Mouse (Mus musculus) forebrain, embryonic 15.5 days (tissue): ENCODE measurements around the gene Tulp2. TPM values are rescaled to one million over a fixed set of nuclear protein-coding genes. Genes with fewer than 3 reads are reported as not detected.
A peak's percentile ranks its signal among the peaks of the same experiment; 100 is the strongest.
"Not testable (repeated sequence)": the region's sequence is repeated elsewhere in the genome, so short reads cannot be mapped to it uniquely, and the experiment has no call there.

Experiments
- ATAC-seq: fragments of 200-750 bp; cut with Nextera tagmentation; replicated peaks from 2 replicates; pipeline ENCODE4 v1.8.0; 2017; ENCODE audit warnings: mild to moderate bottlenecking, moderate TSS enrichment, moderate library complexity
- H3K27ac ChIP-seq: fragments of 300-500 bp; sonication (generic); replicated peaks from 2 replicates; pipeline ENCODE4 v1.5.1; 2015; ENCODE audit warnings: mild to moderate bottlenecking, inconsistent platforms
- H3K27me3 ChIP-seq: fragments of 300-500 bp; sonication (generic); 2 replicates; pipeline ENCODE4 v1.6.1; 2015; ENCODE audit warnings: inconsistent platforms
- H3K36me3 ChIP-seq: fragments of 300-500 bp; sonication (generic); 2 replicates; pipeline ENCODE4 v1.6.1; 2015; ENCODE audit warnings: mild to moderate bottlenecking, inconsistent platforms
- H3K4me1 ChIP-seq: fragments of 300-500 bp; sonication (generic); 2 replicates; pipeline ENCODE4 v1.6.1; 2015; ENCODE audit warnings: inconsistent platforms
- H3K4me2 ChIP-seq: fragments of 300-500 bp; sonication (generic); replicated peaks from 2 replicates; pipeline ENCODE4 v1.6.1; 2015; ENCODE audit warnings: mild to moderate bottlenecking, inconsistent platforms
- H3K4me3 ChIP-seq: fragments of 300-500 bp; sonication (generic); 2 replicates; pipeline ENCODE4 v1.5.1; 2015; ENCODE audit warnings: mild to moderate bottlenecking, inconsistent platforms
- H3K9ac ChIP-seq: fragments of 300-500 bp; sonication (generic); replicated peaks from 2 replicates; pipeline ENCODE4 v1.6.1; 2015; ENCODE audit warnings: mild to moderate bottlenecking, inconsistent platforms
- H3K9me3 ChIP-seq: fragments of 300-500 bp; sonication (generic); 2 replicates; pipeline ENCODE4 v1.6.1; 2016; ENCODE audit warnings: inconsistent platforms
- WGBS: fragments of 180-500 bp; shearing (Covaris S2); methylation state at CpG from one replicate; pipeline ENCODE4 v1.1.7; 2015; ENCODE audit warnings: mixed read lengths; 5-methylcytosine and 5-hydroxymethylcytosine counted together
- polyA plus RNA-seq: library from polyadenylated mRNA; unstranded; fragments of >200 nt; fragmentation: Nextera tagmentation; extraction: Ambion mirVana; gene quantifications from 2 replicates; pipeline ENCODE4 v1.2.1, GENCODE M21; 2015

The Tulp2 gene
- polyA plus RNA-seq, 1 experiment from 2014 or later: 0.18 TPM

DNA sequence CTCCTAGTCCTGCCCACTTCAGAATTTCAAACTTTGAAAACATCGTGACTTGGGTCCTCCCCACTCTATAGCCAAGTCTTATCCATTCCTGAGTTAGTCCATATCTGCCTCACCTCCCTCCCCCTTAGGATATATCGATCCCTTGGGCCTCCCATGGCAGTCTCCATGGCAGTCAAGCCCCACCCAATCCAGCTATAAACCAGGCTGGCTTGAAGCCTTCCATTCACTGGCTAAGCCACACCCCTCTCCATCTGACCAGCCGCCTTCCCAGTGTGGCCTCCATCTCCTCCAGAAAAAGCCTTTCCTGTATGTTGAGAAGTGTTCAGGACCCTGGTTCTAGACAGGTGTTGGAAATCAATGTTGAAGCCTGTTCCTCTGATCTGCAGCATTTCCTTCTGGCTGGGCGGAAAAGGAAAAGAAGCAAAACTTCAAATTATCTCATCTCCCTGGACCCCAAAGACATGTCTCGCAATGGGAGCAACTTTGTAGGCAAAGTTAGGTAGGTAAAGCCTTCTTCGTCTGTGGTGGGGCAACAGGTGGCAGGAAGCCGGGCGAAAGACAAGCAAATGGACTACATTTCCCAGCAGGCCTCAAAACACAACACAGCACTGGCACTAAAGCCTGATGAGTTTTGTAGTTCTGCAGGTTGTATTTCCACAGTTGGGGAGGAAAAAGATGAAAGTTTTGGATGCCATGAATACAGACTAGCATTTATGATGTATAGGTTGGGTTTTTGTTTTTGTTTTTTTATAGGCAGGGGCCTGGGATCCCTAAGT, 37.9 kb downstream of the Tulp2 start:
- H3K4me2 ChIP-seq: no peak overlapping the region
- H3K4me3 ChIP-seq: no peak overlapping the region
- no peak overlapping the region for H3K9ac ChIP-seq
- no peaks in the 10 kb centered on the region for H3K27me3 ChIP-seq
- H3K27ac ChIP-seq: no peak overlapping the region
- 78% methylated on average over 8 of the region's 8 CpGs for WGBS
- no peak for ATAC-seq
- H3K9me3 ChIP-seq: no peaks in the 10 kb centered on the region
- H3K4me1 ChIP-seq: peaks cover 18% of the 10 kb centered on the region
- H3K36me3 ChIP-seq: no peaks in the 10 kb centered on the region

DNA sequence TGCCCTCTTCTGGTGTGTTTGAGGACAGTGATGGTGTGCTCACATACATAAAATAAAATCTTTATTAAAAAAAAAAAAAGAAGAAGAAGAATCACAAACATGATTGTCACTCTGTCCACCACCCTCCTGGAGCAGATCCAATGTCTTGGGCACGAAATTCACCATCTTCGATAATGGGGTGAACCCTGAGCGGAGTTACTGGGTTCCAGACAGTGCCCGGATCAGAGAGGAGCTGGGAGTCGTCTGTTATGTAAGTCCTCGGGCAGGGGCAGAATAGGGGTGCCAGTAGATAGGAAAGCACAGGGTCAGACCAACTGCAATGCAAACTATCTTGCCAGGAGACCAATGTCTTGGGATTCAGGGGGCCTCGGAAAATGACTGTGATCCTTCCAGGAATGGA, 38.9 kb downstream of the Tulp2 start:
- no peak for ATAC-seq
- Histone ChIP-seq H3K4me2 (no peak overlapping the region), H3K27ac (no peak overlapping the region), H3K9me3 (no peaks in the 10 kb centered on the region), H3K27me3 (no peaks in the 10 kb centered on the region), H3K9ac (no peak overlapping the region), H3K4me3 (no peak overlapping the region), H3K4me1 (peaks cover 28% of the 10 kb centered on the region), H3K36me3 (no peaks in the 10 kb centered on the region)
- 93% methylated on average over 7 of the region's 7 CpGs for WGBS

DNA sequence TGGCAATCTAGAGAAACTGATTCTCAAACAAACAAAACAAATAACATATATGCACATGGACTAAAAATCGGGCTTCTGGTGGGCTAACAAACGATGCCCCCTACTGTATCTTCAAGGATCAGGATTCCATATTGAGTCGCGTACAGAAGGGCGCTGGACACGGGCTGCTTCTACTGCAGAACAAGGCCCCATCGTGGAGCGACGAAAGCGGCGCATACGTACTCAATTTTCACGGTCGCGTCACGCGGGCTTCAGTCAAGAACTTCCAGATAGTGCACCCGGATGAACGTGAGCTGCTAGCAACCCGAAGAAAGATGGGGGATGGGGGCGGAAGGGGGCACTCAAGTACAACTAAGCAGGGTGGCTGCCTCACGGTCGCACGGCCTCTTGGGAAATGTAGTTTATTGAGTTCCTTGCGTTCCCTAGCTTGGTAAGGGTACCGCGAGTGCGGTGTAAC, 40.1 kb downstream of the Tulp2 start:
- Histone ChIP-seq H3K27ac (peak overlapping the region; percentile 91), H3K27me3 (no peaks in the 10 kb centered on the region), H3K4me3 (peak overlapping the region; percentile 56), H3K9me3 (no peaks in the 10 kb centered on the region), H3K9ac (peak overlapping the region; percentile 54), H3K36me3 (no peaks in the 10 kb centered on the region), H3K4me2 (peak overlapping the region; percentile 51), H3K4me1 (peaks cover 29% of the 10 kb centered on the region)
- peak; percentile 87 for ATAC-seq
- WGBS: under 1% methylated on average over 28 of the region's 28 CpGs

- peak overlapping the region; percentile 56 for H3K4me3 ChIP-seq
- no peaks in the 10 kb centered on the region for H3K9me3 ChIP-seq
- peak overlapping the region; percentile 51 for H3K4me2 ChIP-seq
- no peaks in the 10 kb centered on the region for H3K27me3 ChIP-seq
- ATAC-seq: 0 out of 2 replicates have a peak, but pooled peaks have one; percentile 5
- 0 out of 2 replicates have a peak overlapping the region, but pooled peaks have one; percentile 91 for H3K27ac ChIP-seq
- 0 out of 2 replicates have a peak overlapping the region, but pooled peaks have one; percentile 16 for H3K9ac ChIP-seq
- 52% methylated on average over 16 of the region's 16 CpGs for WGBS
- peaks cover 29% of the 10 kb centered on the region for H3K4me1 ChIP-seq
- H3K36me3 ChIP-seq: no peaks in the 10 kb centered on the region
Measured at GRCm38 (mm10) chr7:45522194-45522752, 40.6 kb downstream of the Tulp2 start.

DNA sequence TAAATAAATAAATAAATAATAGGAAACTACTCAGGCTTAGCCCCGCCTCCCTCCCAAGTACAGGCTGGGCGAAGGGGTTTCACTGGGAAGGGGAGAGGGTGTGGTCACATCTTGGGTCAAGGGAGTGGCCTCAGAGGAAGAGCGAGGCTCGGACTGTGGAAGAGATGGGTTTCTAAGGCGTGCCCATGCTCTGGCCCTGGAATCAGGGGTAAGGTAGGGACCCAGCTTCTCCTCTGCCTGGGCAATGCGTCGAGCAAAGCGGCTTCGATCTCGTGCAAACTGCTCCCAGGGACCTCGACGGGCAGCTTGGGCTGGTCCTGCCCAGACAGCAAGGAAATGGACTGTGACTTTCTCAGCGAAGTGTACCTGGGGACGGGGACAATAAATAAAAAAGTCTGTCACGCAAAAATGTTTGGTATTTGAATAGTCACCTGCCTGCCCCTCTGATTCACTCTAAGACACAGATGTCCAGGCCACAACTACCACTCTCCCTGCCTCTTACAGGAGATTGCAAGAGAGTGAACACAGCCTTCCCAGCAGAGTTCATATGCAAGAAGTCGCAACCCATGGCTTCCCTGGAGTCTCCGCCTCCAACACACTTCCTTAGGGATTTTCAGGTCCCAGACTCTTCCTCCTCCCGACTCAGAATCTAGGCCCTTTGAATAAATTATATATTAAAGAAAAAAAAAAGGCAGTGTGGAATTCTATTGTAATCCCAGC, 41.4 kb downstream of the Tulp2 start:
- Histone ChIP-seq H3K9ac (no peak overlapping the region), H3K9me3 (no peaks in the 10 kb centered on the region), H3K4me2 (no peak overlapping the region), H3K4me1 (peaks cover 29% of the 10 kb centered on the region), H3K4me3 (no peak overlapping the region), H3K36me3 (no peaks in the 10 kb centered on the region), H3K27me3 (no peaks in the 10 kb centered on the region), H3K27ac (no peak overlapping the region)
- no peak for ATAC-seq
- WGBS: 80% methylated on average over 18 of the region's 18 CpGs

DNA sequence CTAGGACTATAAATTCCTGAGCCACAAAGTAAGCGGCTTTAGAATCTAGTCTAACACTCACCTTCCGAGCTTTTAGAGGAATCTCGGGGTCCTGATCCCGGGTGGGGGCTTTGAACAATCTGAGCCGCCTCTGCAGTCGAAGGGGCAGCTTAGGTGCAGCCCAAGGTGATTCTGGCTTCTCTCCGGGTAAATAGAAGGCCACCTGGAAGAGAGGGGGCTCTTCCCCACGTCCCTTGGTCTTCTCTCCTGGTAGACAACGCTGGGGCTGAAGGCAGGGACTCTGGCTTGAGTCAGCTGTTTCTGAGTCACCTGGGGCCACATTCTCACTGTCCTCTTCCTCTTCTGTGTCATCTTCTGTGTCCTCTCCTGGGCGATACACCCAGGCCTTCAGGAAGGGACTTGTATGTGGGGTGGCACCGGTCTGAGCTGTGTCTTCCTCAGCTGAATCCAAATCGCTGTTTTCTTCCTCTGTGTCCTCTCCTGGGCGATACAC, 42.0 kb downstream of the Tulp2 start:
- peaks cover 29% of the 10 kb centered on the region for H3K4me1 ChIP-seq
- H3K27me3 ChIP-seq: no peaks in the 10 kb centered on the region
- H3K4me3 ChIP-seq: no peak overlapping the region
- no peak for ATAC-seq
- WGBS: 89% methylated on average over 13 of the region's 13 CpGs
- no peaks in the 10 kb centered on the region for H3K36me3 ChIP-seq
- no peak overlapping the region for H3K27ac ChIP-seq
- H3K4me2 ChIP-seq: no peak overlapping the region
- H3K9me3 ChIP-seq: no peaks in the 10 kb centered on the region
- no peak overlapping the region for H3K9ac ChIP-seq

DNA sequence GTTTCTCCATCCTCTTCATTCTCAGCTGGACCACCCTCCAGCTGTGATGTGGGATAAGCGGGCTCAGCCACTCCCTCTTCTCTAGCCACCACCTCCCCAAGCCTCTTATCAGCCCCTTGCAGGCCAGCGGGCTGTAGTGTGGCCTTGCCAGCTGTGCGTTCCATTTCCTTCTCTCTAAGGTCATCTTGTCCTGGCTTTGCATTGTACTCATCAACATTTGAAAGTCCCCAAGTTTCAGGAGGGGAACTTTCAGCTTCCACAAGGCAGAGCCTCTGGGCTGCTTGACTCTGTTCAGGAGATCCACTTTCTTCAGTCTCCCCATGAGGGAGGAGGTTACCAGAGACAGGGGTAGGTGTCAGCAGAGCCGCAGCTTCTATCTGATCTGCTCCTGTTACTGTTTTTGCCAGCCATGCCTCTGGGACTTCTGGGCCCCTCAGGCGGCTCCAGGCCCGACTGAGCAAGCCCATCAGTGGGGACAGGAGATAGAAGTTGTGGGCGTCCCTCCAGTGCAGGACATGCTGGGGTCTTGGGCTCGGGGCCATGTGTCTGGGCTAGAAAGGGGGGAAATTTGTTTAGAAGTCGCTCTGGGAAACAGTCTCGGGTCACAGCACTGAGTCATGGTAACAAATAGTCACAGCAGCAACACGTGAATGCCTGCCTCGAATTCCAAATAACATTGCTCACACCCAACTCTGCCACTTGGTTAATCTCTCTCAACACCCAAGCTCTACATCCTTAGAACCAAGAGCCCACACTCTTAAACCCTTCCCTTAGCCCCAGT, 43.4 kb downstream of the Tulp2 start:
- WGBS: 31% methylated on average over 12 of the region's 12 CpGs
- no peaks in the 10 kb centered on the region for H3K27me3 ChIP-seq
- ATAC-seq: no peak
- no peaks in the 10 kb centered on the region for H3K9me3 ChIP-seq
- peak overlapping the region; percentile 76 for H3K4me2 ChIP-seq
- no peaks in the 10 kb centered on the region for H3K36me3 ChIP-seq
- peaks cover 29% of the 10 kb centered on the region for H3K4me1 ChIP-seq
- peak overlapping the region; percentile 71 for H3K9ac ChIP-seq
- H3K4me3 ChIP-seq: peak overlapping the region; percentile 65
- no peak overlapping the region for H3K27ac ChIP-seq

GRCm38 (mm10) chr7:45525809-45526473, 44.3 kb downstream of the Tulp2 start, which contains the start of the genes Ppp1r15a and Plekha4:
Ppp1r15a (minus strand) TSS chr7:45526268.
Plekha4 (plus strand) TSS chr7:45526330.
- Histone ChIP-seq H3K4me3 (peak within 1 kb of the TSS; percentile 65), H3K27me3 (no peaks in the 10 kb centered on the region), H3K36me3 (no peaks in the 10 kb centered on the region), H3K9ac (peak within 1 kb of the TSS; percentile 71), H3K4me1 (peaks cover 31% of the 10 kb centered on the region), H3K9me3 (no peaks in the 10 kb centered on the region), H3K27ac (peak within 1 kb of the TSS; percentile 76), H3K4me2 (peak within 1 kb of the TSS; percentile 76)
- under 1% methylated on average over 54 of the region's 54 CpGs for WGBS
- peak; percentile 77 for ATAC-seq

- Histone ChIP-seq H3K9me3 (no peaks in the 10 kb centered on the region), H3K36me3 (no peaks in the 10 kb centered on the region), H3K27me3 (no peaks in the 10 kb centered on the region), H3K9ac (peak overlapping the region; percentile 71), H3K4me2 (peak overlapping the region; percentile 76), H3K4me1 (peaks cover 31% of the 10 kb centered on the region), H3K4me3 (peak overlapping the region; percentile 65), H3K27ac (peak overlapping the region; percentile 76)
- 25% methylated on average over 7 of the region's 7 CpGs for WGBS
- no peak; the same call in 1 of the 2 replicates for ATAC-seq
Measured at GRCm38 (mm10) chr7:45526474-45527120, 44.9 kb downstream of the Tulp2 start.

DNA sequence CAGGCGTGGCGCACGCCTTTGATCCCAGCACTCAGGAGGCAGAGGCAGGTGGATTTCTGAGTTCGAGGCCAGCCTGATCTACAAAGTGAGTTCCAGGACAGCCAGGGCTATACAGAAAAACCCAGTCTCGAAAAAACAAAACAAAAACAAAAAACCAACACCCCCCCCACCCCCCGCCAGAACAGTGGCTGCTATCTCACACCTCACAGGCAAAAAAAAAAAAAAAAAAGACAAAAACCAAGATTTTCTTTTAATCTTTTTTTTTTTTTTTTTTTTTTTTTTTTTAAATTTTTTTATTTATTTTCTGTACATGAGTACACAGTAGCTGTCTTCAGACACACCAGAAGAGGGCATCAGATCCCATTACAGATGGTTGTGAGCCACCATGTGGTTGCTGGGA, 45.5 kb downstream of the Tulp2 start:
- H3K4me1 ChIP-seq: peaks cover 29% of the 10 kb centered on the region
- not testable (repeated sequence) for H3K9ac ChIP-seq, H3K36me3 ChIP-seq, H3K27me3 ChIP-seq, H3K27ac ChIP-seq, H3K9me3 ChIP-seq, H3K4me3 ChIP-seq, ATAC-seq, H3K4me2 ChIP-seq
- WGBS: 95% methylated on average over 6 of the region's 6 CpGs
